Mouse (Mus musculus): ENCODE data around the gene Actn1.
A peak's percentile ranks its signal among the peaks of the same experiment; 100 is the strongest.

Actn1 gene

DNA sequence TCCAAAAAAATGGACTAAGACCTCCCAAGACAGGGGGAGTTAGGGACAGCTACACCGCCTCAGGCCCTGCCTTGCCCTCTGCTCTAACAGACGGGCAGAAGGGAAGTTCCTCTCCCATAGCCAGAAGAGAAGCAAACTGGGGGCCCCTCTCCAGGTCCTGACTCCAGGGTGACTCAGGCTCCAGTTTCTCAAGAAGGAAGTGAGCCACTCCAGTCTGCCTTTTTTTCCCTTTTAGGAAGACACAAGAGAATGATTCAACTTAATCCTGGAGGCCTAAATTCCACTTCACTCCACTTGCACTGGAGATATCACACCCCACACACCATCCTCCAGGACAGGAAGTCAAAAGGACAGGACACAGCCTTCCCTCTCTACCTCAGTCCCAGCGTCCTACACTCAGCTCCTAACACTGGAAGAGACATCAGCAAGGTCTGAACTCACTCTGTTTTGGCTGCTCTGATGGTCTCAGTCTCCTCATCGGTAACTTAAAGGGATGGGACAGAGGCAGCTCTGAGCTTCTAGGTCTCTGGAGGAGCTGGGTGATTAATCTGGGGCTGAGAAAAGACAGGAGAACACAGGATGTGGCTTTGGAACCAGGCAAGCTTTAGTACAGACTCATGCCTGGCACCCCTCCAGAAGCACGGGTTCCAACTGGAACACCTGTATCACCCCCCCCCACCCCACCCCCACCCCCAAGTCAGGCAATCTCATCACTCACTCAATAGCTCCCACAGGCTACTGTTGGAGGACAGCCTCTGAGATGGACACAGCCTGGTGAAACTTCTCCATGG is 31.0 kb downstream of the Actn1 start:
- DNase-seq (ENCODE audit: extremely low spot score, low spot score) = no peak

DNA sequence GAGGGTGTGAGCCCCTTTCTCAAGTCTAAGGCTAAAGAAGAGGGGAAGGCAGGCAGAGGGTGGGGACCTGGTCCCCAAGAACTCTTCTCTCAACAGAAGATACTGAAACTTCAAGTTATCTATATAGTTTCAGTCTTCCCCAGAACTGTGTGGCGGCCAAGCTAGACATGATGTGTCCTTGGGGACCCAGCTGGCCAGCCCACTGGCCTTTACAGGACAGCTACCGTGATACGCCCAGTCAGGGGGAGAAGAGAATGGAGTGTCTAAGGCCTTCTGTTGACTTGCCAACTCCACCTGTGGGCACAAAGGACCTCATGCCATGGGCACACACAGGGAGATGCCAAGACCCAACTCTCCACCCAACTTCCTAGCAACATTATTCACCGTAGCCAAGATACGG is 31.8 kb downstream of the Actn1 start:
- DNase-seq (ENCODE audit: extremely low spot score, low spot score) = no peak

DNA sequence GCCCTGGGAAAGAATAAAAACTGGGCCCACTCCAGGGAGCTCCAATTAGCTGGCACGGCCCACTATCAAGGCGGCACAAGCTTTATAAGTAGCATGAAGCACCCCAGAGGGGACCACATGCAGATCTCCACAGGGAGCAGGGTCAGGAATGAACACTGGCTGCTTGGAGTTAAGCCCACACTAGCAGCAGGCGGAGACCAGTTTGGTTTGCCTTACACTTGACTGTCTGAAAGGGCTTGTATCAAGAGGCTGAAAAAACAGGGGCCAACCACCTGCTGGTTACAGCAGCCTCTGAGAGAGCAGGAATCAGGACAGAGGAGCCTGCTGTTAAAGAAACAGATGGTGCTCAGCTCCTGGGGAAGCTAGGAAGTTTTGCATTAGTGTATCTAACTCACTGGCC is 32.3 kb downstream of the Actn1 start:
- DNase-seq (ENCODE audit: extremely low spot score, low spot score) = peak; percentile 46

DNA sequence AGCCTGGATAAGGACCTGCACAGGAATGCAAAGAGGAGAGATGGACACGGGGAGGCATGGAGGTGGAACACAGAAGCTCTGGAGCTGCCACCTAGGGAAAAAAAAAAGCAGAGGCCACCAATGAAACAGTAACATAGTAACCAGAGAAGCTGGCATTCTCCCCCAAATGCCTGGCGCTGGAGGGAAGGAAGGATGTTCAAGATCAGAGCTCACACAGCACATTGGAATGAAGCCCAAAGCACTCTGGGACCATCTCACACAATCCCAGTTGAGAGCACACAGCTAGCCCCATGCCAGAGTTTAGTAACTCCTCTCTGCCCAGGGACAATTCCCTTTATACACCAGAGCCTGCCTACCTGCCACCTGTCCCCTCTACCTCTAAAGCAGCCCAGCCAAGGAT is 34.1 kb downstream of the Actn1 start:
- DNase-seq (ENCODE audit: extremely low spot score, low spot score) = no peak

DNA sequence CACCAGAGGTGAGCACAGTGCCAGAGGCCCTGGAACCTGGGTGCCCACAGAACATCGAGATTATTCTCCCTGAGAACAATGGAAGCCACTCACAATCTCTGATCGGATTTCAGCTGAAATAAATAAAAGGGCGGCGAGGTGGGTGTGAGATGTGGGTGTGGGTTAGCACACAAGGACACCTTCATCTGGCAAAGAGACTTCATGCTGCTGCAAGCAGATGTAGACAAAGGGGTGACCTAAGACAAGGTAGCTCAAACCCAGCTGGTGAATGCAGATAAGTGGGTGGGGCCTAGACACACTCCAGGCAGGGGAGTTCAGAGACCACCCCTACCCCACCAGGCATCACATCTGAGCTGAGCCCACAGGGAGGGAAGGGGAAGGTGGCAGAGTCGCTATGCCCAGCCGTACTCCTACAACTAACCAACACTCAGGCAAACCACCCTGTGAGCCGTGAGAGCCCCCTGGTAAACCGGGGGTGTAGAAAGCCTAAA is 35.9 kb downstream of the Actn1 start:
- DNase-seq (ENCODE audit: extremely low spot score, low spot score) = no peak

DNA sequence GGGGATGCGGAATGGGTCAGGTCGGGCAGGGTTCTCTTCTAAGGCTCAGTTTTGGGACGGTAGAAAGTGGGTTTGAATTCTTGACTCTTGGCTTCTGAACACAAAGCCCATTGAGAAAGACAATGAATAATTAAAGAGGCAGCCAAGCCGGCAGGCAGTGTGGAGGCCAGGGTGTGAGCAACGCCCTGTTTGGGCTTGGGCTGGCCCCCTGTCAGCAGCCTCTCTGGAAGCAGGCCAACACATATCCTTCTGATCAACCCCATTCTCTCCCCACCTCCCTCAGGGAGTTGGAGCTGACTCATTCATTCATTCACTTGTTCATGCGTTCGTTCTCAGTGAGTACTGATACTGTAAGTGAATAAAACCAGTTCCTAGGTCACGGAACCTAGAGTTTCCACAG is 36.7 kb downstream of the Actn1 start:
- no peak for DNase-seq (ENCODE audit: extremely low spot score, low spot score)

DNA sequence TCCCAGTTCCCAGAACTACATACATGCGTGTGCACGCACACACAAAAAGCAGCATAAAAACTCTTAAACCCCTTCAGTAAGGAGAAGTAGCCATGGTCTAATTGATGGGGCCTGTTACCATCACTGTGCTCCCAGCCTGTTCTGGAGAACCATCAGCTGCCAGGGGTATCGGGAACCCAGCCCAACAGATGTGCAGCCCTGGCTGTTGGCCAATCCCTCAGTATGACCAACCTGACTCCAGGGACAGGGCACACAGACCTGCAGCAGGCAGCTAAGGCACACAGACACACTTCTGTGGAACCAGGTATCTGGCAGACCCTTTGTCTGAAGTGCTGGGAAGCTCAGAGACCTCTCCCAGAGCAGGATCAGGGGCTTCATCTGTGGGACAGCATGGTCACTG is 37.7 kb downstream of the Actn1 start:
- DNase-seq (ENCODE audit: extremely low spot score, low spot score) = no peak

DNA sequence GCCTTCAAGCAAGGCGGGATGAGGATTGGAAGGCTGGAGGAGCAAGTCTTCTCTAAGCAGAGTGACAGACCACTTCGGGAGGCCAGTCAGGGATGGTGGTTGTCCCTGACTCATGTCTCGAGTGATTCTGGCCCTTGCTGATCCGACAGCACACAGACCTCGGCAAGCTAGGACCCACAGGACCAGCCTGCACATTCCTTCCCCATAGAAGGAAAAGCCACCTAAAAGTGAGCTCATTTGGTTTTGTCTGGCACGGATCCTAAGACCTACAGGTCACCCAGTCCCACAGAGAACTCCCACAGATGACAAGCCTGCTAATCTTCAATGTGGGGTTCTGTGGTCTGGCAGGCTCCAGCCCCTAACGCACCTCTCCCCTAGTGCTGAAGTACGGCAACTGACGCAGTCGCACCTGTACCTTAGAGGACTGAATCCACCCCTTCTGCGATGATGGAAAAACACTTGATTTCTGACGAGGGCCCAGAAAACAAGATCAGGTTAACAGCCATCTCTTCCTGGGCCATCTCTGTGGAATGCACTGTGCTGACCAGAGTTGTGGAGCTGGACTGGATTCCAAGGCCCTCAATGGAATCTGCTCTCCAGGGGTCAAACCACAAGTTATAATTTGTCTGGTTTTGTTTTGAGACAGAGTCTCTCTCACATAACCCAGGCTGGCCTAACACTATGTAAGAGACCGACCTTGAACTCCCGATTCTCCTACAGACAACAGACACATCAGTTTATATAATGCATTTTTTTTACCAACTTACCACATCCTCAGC is 39.7 kb downstream of the Actn1 start:
- DNase-seq (ENCODE audit: extremely low spot score, low spot score) = no peak

DNA sequence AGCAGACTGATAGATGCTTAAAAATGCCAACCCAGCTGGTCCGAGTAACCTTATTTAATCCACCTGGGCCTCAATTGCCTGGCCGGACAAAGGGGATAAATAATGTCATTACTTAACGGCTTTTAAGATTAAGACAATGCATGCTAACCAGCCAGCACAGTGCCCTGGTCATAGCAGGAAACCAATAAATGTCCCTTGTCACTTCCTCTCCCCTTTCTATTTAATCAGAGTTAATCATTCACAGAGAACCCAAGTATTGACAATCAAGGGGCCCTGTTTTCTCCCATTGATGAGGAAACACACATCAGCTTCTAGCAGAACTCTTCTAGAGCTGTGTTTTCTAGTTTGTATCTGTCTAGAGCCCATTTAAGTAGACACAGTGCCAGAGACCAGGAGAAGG is 41.4 kb downstream of the Actn1 start:
- DNase-seq (ENCODE audit: extremely low spot score, low spot score) = no peak

DNA sequence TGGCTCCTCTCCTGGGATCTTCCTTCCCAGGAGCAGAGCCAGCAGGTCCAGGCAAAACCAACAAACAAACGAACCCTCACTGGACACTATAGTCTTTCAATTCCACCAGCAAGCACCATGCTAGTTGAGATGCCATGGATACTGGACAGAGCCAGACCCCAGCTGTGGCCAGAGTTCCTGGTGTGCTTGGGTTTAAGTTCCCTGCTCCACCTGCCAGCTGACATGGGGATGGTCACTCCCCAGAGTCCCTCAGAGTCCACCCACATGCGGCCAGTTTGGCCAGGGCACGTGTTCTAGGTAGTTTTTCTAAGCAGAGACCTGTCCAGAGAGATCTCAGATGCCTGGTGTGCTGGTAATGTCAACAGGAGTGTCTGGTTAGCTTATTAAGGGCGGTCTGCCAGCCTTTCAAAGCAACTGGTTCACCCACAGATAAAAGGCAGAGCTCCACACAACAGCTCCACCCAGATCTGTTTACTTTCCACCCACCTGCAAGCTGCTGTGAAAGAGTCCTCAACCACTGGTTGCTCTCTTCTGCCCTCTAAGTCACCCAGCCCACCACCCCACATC is 42.0 kb downstream of the Actn1 start:
- DNase-seq (ENCODE audit: extremely low spot score, low spot score) = no peak

DNA sequence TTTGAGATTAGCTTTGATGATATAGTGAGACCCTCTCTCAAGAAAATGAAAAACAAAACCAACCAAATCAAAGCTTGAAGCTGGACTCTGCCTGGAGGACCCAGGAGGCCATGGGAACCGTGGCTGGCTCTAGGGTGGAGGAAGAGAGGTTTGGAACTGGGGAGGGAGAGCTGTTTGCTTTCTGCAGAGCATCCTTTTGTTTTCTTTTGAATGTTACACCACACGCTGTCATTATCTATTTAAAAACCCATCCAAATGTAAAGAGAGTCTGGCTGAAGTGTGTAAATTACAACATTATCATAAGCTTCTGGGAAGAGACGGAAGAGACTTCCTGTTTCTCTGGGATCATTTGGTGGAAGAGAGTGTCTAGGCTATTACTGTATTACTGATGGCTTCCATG is 43.1 kb downstream of the Actn1 start:
- no peak for DNase-seq (ENCODE audit: extremely low spot score, low spot score)

DNA sequence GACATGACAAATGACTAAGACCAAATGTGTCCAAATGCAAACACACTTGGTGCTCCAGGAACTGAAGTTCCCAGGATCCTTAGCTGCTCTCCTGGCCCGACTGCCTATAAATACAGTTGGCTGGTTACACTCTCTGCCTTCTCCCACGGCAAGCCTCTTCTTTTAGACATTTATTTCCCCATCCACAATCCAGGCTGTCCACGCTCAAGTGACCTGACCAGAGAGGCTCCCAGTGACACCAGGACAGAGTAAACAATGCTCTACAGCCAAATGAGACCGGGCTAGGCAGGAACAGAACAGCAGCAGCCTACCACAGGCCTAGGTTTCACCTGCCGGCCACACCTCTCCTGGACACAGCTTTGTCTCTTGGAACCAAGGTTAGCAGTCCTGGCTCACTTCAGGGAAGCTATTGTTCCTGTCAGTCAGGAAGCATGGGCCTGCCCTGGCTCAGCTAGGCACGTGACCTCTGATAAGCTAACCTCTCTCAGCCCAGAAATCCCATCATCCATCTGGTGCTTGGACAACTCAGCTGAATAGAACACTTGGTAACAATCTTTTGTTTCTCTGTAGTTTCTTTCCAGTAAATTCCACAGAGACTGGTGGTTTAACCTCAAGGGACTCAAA is 43.8 kb downstream of the Actn1 start:
- no peak for DNase-seq (ENCODE audit: extremely low spot score, low spot score)

DNA sequence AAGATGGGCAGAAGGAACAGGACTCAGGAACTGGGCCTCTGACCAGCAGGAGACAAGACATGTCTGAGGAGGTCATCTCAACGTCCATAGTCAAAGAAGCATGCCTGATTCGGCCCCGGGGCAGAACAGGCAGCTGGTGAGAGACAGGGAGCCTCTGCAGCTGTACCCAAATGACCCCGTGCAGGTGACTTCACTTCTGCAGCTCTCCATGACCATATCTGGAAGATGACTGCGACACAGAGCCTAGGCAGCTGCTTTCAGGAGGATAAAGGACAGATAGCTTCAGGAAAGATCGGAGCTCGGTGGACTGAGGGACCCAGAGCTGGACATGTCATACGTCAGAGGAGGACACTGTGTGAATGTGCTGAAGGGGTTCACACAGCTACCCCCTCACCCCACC is 46.4 kb downstream of the Actn1 start:
- no peak for DNase-seq (ENCODE audit: extremely low spot score, low spot score)

DNA sequence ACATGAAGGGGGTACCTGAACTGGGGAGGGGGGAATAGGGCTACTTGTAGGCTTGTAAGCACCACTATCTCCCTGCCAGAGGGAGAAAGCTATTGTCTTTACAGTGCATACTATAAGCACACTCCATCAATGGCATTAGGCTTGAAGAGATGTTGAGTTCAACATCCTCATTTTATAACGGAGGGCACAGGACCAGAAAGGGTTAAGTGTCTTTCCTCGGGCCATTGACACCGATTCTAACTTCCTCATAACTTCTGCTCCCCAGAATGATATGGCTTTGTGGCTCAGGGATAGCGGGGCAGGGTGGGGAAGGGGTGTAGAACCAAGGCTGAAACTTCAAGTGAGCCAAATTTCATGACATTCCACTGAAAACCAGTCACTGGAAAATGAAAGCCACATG is 46.9 kb downstream of the Actn1 start:
- no peak for DNase-seq (ENCODE audit: extremely low spot score, low spot score)

DNA sequence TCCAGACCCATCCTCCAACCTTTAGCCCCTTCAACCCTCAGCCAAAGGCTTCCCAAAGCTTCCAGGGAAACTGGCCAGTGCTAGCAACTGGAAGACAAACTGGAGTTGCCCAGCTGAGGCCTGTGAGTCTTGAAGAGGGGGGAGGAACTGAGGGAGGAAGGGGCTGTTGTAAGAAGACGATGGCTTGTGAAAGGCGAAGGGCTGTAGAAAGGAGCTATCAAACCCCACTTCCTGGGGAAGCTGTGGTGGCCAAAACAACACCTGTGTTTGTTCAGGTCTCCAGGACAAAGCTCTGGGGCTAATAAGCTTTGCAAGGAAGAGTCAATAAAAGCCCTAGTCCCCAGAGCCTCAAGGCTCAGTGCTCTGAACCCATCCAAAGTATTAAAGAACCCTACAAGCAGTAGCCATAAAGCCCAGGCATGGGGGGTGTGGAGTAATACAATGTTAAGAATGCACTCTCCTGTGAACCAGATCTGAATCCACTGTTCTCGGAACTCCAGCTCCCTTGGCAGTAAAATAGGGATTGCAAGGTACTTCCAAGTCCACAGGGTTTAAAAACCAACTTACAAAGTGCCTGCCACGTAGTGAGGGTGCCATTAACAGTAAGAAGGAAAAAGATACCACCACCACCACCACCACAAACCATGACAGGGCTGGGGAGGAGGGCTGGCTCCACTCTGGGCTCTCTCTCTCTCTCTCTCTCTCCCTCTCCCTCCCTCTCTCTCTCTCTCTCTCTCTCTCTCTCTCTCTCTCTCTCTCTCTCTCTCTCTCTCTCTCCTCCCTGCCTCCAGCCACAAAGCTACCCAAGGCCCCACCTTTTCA is 49.2 kb downstream of the Actn1 start:
- no peak for DNase-seq (ENCODE audit: extremely low spot score, low spot score)

DNA sequence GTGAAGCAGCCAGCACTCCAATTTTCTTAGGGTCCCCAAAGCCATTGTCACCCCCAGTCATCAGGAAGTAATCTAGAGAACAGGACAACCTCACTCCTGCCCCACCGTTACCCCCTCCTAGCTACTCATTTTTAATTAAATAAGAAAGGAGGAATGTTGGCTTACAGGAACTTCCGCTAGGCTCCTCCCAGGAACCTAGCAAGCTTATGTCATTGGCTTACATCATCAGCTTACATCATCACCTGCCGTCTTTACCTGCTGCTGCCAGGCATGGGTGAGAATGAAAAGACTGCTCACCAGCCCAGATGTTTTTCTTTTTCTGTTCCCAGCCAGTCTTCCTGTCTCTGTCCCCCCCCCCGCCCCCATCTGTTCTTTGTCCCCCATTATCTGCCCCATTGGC is 50.3 kb downstream of the Actn1 start:
- no peak for DNase-seq (ENCODE audit: extremely low spot score, low spot score)

DNA sequence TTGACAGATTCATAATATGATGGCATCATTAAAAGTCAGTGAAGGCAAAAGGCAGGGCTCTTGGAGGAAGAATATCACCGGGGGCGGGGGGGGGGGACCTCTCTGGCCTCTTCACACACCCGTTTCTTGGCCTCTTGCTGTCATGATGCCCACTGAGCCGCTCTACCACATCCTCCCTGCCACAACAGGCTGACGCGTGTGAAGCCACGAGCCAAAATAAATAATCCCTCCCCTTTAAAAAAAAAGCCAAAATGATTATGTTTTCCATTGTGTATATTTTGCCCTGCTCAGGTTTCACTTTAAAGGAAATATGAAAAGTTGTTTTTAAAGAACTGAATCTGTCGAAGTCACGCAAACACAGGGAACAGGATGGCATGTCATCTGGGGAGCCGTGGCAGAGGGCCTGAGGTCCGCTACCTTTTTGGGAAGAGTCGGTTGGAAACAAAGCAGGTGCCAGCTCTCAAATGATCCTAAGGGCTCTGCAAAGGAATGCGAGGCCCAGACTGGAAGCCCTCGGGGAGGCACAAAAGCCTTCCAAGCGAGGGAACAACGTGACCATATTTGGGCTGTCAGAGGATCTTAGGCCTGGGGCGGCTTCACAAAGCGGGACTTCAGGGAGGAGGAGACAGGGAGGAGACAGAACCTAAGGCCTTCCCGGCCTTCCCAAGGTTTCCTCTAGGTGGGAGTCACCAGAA is 51.9 kb downstream of the Actn1 start:
- DNase-seq (ENCODE audit: extremely low spot score, low spot score) = no peak

DNA sequence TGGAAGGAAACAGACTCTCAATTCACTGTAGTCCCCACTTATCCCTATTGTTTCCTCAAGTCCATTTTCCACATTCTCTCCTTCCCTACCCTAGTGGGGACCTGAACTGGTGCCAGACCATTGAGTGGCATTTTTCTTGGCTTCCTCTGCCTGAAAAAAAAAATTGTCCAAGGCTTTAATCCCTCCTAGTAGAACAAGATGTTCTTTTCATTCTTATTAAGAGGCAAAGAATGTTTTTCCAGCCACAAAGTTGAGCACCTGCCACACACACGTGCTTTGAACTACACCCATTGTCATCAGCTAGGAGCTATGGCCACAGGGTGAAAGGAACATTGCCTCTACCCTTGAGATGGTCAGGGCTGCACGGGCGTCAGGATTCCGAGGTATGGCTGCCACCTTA is 56.9 kb downstream of the Actn1 start:
- no peak for DNase-seq (ENCODE audit: extremely low spot score, low spot score)

DNA sequence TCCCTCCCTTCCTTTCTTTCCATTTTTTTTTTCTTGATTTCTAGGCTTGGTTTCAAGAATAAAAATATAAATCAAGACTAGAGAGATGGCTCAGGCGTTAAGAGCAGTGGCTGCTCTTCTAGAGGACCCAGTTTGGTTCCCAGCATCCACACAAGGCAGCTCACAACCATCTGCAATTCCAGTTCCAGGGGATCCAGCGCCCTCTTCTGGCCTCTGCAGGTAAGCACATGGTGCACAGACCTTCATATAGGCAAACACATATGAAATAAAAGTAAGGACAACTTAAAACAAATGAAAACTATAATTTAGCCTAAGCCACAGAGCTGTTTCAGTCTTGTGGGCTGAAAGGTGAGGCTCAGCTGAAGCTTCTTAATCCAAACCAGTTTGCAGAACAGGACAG is 60.4 kb downstream of the Actn1 start:
- no peak for DNase-seq (ENCODE audit: extremely low spot score, low spot score)

DNA sequence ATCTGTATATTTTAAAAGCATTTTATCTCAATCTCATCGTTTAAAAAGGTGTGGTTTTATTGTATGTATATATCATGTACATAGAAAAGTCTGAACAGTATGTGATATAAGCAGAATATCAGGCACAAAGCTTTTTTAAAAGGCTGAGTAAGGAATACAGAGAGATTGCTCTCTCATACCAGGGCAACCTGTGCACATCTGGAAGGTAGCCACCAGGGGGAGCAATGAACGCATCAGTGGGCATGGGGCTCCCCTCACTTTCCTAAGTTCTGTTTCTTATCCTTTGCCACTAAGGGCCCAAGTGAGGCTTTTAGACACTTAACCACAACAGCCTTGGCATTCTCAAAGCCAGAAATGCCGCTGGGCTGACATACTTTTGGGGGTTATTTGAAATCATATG is 61.7 kb downstream of the Actn1 start:
- DNase-seq (ENCODE audit: extremely low spot score, low spot score) = peak; percentile 63

DNA sequence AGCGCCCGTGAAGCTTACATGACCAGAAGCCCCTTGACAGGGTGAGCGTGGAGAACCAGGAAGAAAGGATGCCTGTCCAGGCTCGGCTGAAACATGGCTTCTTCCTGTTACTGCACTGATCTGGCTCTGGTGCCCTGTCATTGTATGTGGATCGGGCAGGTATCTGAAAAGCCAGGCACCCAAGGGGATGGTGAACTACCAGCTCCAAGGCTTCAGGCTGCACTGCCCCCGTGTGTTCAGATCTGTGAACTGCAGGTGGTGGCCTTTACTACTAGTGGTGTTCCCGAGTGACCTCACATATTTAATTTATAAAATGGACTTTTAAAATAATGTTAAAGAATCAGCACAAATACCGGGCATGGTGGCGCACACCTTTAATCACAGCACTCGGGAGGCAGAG is 62.8 kb downstream of the Actn1 start:
- peak; percentile 75 for DNase-seq (ENCODE audit: extremely low spot score, low spot score)

Measured in neural tube, embryonic 10.5 days (tissue).